Mouse (Mus musculus) CH12.LX (cell line): ENCODE measurements around the gene Rpl13a. TPM values are rescaled to one million over a fixed set of nuclear protein-coding genes. Genes with fewer than 3 reads are reported as not detected.

Experiments used
- DNase-seq: peaks from one replicate; pipeline ENCODE4 v3.0.0-alpha.2; 2013; ENCODE audit errors: extremely low read depth
- H3K27ac ChIP-seq: 2 replicates; pipeline ENCODE4 v1.5.1; 2012; ENCODE audit warnings: low read depth, mild to moderate bottlenecking, control low read depth, moderate library complexity; ENCODE audit not compliant: insufficient read depth
- H3K27me3 ChIP-seq: replicated peaks from 2 replicates; pipeline ENCODE3; 2012; ENCODE audit warnings: inconsistent platforms
- H3K36me3 ChIP-seq, 2 experiments: replicated peaks in 1 of 2; 2 replicates each; pipeline versions ENCODE3 to v1.6.1; 2012; ENCODE audit warnings: inconsistent platforms in 1 of 2, low read length in 1 of 2, mild to moderate bottlenecking in 1 of 2, mixed read lengths in 1 of 2, moderate library complexity in 1 of 2; ENCODE audit not compliant: control insufficient read depth in 1 of 2, insufficient read depth in 1 of 2
- H3K4me1 ChIP-seq, 2 experiments: 2 replicates each; pipeline ENCODE4 v1.6.1; 2012; ENCODE audit warnings: inconsistent platforms in 1 of 2, moderate library complexity in 1 of 2; ENCODE audit not compliant: insufficient read depth in 2 of 2, control insufficient read depth in 1 of 2
- H3K4me2 ChIP-seq: 2 replicates; pipeline ENCODE4 v1.6.1; 2012; ENCODE audit warnings: low read depth, mild to moderate bottlenecking, control low read depth; ENCODE audit not compliant: poor library complexity, insufficient read depth, severe bottlenecking
- H3K4me3 ChIP-seq, 3 experiments: fragments of 150-350 bp in 1 of 3; sonication (generic) in 1 of 3; replicated peaks in 1 of 3; 2 replicates each; pipeline versions ENCODE3 to v1.5.1; 2011 to 2012; ENCODE audit warnings: low read depth in 2 of 3, low read length in 2 of 3, mild to moderate bottlenecking in 2 of 3, moderate library complexity in 2 of 3, control low read depth in 1 of 3, improper control_type of control experiment in 1 of 3, inconsistent platforms in 1 of 3, mixed read lengths in 1 of 3; ENCODE audit not compliant: poor library complexity in 1 of 3
- H3K79me2 ChIP-seq: replicated peaks from 2 replicates; pipeline ENCODE4 v1.6.1; 2012; ENCODE audit warnings: mild to moderate bottlenecking, moderate library complexity; ENCODE audit not compliant: control insufficient read depth, poor library complexity, insufficient read depth, severe bottlenecking; ENCODE audit errors: extremely low read depth
- H3K9ac ChIP-seq: 2 replicates; pipeline ENCODE4 v1.6.1; 2012; ENCODE audit warnings: low read depth, mild to moderate bottlenecking, control low read depth, moderate library complexity; ENCODE audit not compliant: insufficient read depth
- H3K9me3 ChIP-seq: replicated peaks from 2 replicates; pipeline ENCODE3; 2012; ENCODE audit warnings: low read length, inconsistent platforms, mixed read lengths
- BHLHE40 ChIP-seq: IDR thresholded peaks from 2 replicates; pipeline ENCODE4 v1.6.1; 2011; ENCODE audit warnings: mild to moderate bottlenecking, low read depth, low read length, improper control_type of control experiment
- CHD1 ChIP-seq: IDR thresholded peaks from 2 replicates; pipeline ENCODE4 v1.6.1; 2012; ENCODE audit warnings: low read depth, low read length, improper control_type of control experiment, inconsistent platforms
- CHD2 ChIP-seq: IDR thresholded peaks from 2 replicates; pipeline ENCODE4 v1.6.1; 2011; ENCODE audit warnings: low read length, improper control_type of control experiment
- ETS1 ChIP-seq: conservative IDR thresholded peaks from 2 replicates; pipeline ENCODE4 v1.6.1; 2012; ENCODE audit warnings: low read depth, mild to moderate bottlenecking, inconsistent platforms, low read length, improper control_type of control experiment, moderate library complexity
- GABPA ChIP-seq: IDR thresholded peaks from 2 replicates; pipeline ENCODE4 v1.6.1; 2012; ENCODE audit warnings: low read depth, low read length, improper control_type of control experiment, inconsistent platforms; ENCODE audit not compliant: insufficient replicate concordance
- HCFC1 ChIP-seq: IDR thresholded peaks from 2 replicates; pipeline ENCODE4 v1.6.1; 2012; ENCODE audit warnings: low read depth, mild to moderate bottlenecking, inconsistent platforms, low read length, improper control_type of control experiment
- IRF4 ChIP-seq: IDR thresholded peaks from 2 replicates; pipeline ENCODE4 v1.6.1; 2014; ENCODE audit warnings: low read depth, mild to moderate bottlenecking, inconsistent platforms, low read length, improper control_type of control experiment
- JUN ChIP-seq: IDR thresholded peaks from 2 replicates; pipeline ENCODE4 v1.6.1; 2011; ENCODE audit warnings: low read depth, mild to moderate bottlenecking, low read length, improper control_type of control experiment, moderate library complexity; ENCODE audit not compliant: insufficient read depth
- KAT2A ChIP-seq: IDR thresholded peaks from 2 replicates; pipeline ENCODE4 v1.6.1; 2012; ENCODE audit warnings: low read length, improper control_type of control experiment, inconsistent platforms; ENCODE audit not compliant: insufficient replicate concordance
- MAFK ChIP-seq: IDR thresholded peaks from 2 replicates; pipeline ENCODE4 v1.6.1; 2011; ENCODE audit warnings: low read length, improper control_type of control experiment; ENCODE audit not compliant: insufficient replicate concordance
- MEF2A ChIP-seq: IDR thresholded peaks from 2 replicates; pipeline ENCODE4 v1.6.1; 2014; ENCODE audit warnings: low read depth, mild to moderate bottlenecking, inconsistent platforms, low read length, improper control_type of control experiment, borderline replicate concordance
- MXI1 ChIP-seq: IDR thresholded peaks from 2 replicates; pipeline ENCODE4 v1.6.1; 2011; ENCODE audit warnings: mild to moderate bottlenecking, low read depth, low read length, improper control_type of control experiment
- PAX5 ChIP-seq: IDR thresholded peaks from 2 replicates; pipeline ENCODE4 v1.6.1; 2012; ENCODE audit warnings: low read length, inconsistent platforms, mixed read lengths
- POLR2A ChIP-seq: IDR thresholded peaks from 2 replicates; pipeline ENCODE4 v1.6.1; 2011; ENCODE audit warnings: low read depth, mild to moderate bottlenecking, improper control_type of control experiment, low read length
- RAD21 ChIP-seq: IDR thresholded peaks from 2 replicates; pipeline ENCODE4 v1.6.1; 2011; ENCODE audit warnings: low read depth, mild to moderate bottlenecking, low read length, improper control_type of control experiment, moderate library complexity
- RCOR1 ChIP-seq: conservative IDR thresholded peaks from 2 replicates; pipeline ENCODE4 v1.6.1; 2012; ENCODE audit warnings: low read depth, mild to moderate bottlenecking, inconsistent platforms, low read length, improper control_type of control experiment
- SIN3A ChIP-seq: IDR thresholded peaks from 2 replicates; pipeline ENCODE4 v1.6.1; 2012; ENCODE audit warnings: low read length, improper control_type of control experiment, inconsistent platforms
- TBP ChIP-seq: conservative IDR thresholded peaks from 2 replicates; pipeline ENCODE4 v1.6.1; 2011; ENCODE audit warnings: low read depth, low read length, improper control_type of control experiment
- USF1 ChIP-seq: IDR thresholded peaks from 2 replicates; pipeline ENCODE4 v1.6.1; 2014; ENCODE audit warnings: low read depth, mild to moderate bottlenecking, inconsistent platforms, low read length, improper control_type of control experiment
- USF2 ChIP-seq: conservative IDR thresholded peaks from 2 replicates; pipeline ENCODE4 v1.6.1; 2011; ENCODE audit warnings: low read depth, low read length, improper control_type of control experiment
- ZC3H11A ChIP-seq: IDR thresholded peaks from 2 replicates; pipeline ENCODE4 v1.6.1; 2012; ENCODE audit warnings: low read depth, mild to moderate bottlenecking, inconsistent platforms, low read length, improper control_type of control experiment
- ZKSCAN1 ChIP-seq: IDR thresholded peaks from 2 replicates; pipeline ENCODE4 v1.6.1; 2012; ENCODE audit warnings: low read depth, inconsistent platforms, low read length, improper control_type of control experiment, borderline replicate concordance
- ZNF384 ChIP-seq: IDR thresholded peaks from 2 replicates; pipeline ENCODE4 v1.6.1; 2012; ENCODE audit warnings: low read depth, low read length, improper control_type of control experiment, inconsistent platforms
- dilution Hi-C: fragments of 300-500 bp; cut with MboI; formaldehyde crosslinking; loops from 2 replicates; pipeline ENCODE4 v1.14.3; 2020; ENCODE audit warnings: low sequenced_read_pairs; ENCODE audit not compliant: extremely low pct_unique_long_range_greater_than_20kb, extremely low pct_ligation_motif_present
- in situ Hi-C: fragments of 300-500 bp; cut with MboI; formaldehyde crosslinking; loops from 3 replicates; pipeline ENCODE4 v1.14.3; 2019; ENCODE audit warnings: low sequenced_read_pairs, low pct_ligation_motif_present, low pct_unique_long_range_greater_than_20kb, mixed read lengths
- polyA plus RNA-seq: library from polyadenylated mRNA; unstranded; fragments of >175 nt; gene quantifications from 2 replicates; pipeline ENCODE4 v1.2.1, GENCODE M21; 2012; ENCODE audit warnings: low read depth; ENCODE audit not compliant: insufficient read length
- total RNA-seq, 2 experiments: library from RNA; depleted of rRNA; stranded (reverse); fragments of 300-350 nt in 1 of 2; fragments of >200 nt in 1 of 2; gene quantifications; 2 replicates each; pipeline ENCODE4 v1.2.3; 2012 to 2014

Gene Rpl13a
- total and polyA plus RNA-seq, 3 experiments: 2,822 to 5,043 (median 4,154) TPM

GRCm38 (mm10) chr7:45165701-45166100 is 37.1 kb upstream of the Rpl13a start:
- Histone ChIP-seq H3K36me3 (peaks cover 0 to 4% of the 10 kb centered on the region in 2 experiments), H3K4me2 (no peak overlapping the region), H3K27me3 (peaks cover 68% of the 10 kb centered on the region)

GRCm38 (mm10) chr7:45164833-45165232 is 36.3 kb upstream of the Rpl13a start:
- Histone ChIP-seq H3K9me3 (peaks cover 16% of the 10 kb centered on the region), H3K27me3 (peaks cover 63% of the 10 kb centered on the region), H3K79me2 (no peaks in the 10 kb centered on the region), H3K4me2 (no peak overlapping the region), H3K4me3 (no peak overlapping the region), H3K9ac (no peak overlapping the region), H3K27ac (no peak overlapping the region), H3K4me1 (peaks cover 0 to 11% of the 10 kb centered on the region in 2 experiments; a peak in 3 of 4 replicates), H3K36me3 (peaks cover 0 to 12% of the 10 kb centered on the region in 2 experiments)
- DNase-seq: no peak
- in situ Hi-C loops (loop anchor here (10.0 kb wide), 1 partner anchor 140 kb away; no protein-coding TSS in a partner anchor), dilution Hi-C loops (no loop called here)
- TF ChIP-seq POLR2A (no peak), ZKSCAN1 (no peak), CHD1 (no peak), ETS1 (no peak), JUN (no peak), PAX5 (no peak), IRF4 (no peak), SIN3A (no peak), KAT2A (no peak), USF2 (no peak)
- TF ChIP-seq, all 38 proteins: peak for 0

More at GRCm38 (mm10) chr7:45165701-45166100, 37.1 kb upstream of the Rpl13a start:
- TF ChIP-seq HCFC1 (no peak), TBP (no peak), RAD21 (no peak), RCOR1 (no peak), BHLHE40 (no peak), MAFK (no peak), ZC3H11A (no peak), MXI1 (no peak), KAT2A (no peak), ZNF384 (no peak), ZKSCAN1 (no peak), MEF2A (no peak), GABPA (no peak), PAX5 (no peak), USF1 (no peak), CHD2 (no peak)
- TF ChIP-seq, all 38 proteins: peak for 0
- Histone ChIP-seq H3K9ac (no peak overlapping the region), H3K4me3 (no peak overlapping the region), H3K27ac (no peak overlapping the region), H3K9me3 (peaks cover 25% of the 10 kb centered on the region), H3K4me1 (peaks cover 0 to 11% of the 10 kb centered on the region in 2 experiments; a peak in 3 of 4 replicates), H3K79me2 (no peaks in the 10 kb centered on the region)
- dilution Hi-C loops (no loop called here), in situ Hi-C loops (loop anchor here (10.0 kb wide), 1 partner anchor 139 kb away; no protein-coding TSS in a partner anchor)
- DNase-seq: no peak
